Mouse (Mus musculus): ENCODE measurements around the gene D130043K22Rik.

DNA sequence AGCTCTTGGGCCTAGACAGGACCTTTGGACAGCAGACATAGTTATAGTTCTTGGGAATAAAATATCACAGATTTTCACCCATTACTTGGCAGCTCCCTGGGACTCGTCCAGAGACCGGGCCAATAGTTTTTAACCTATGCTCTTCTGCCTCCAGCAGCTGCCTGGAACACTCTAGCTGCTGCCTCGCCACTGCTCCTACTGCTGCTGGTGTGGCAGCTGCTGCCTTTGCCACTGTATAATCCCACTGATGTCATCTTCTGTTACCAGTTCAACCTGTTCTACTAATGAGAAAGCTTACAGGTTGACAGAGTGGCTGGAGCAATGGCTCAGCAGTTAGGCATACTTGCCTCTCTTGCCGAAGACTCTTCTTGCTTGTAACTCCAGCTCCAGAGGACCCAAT, 4.4 kb downstream of the D130043K22Rik start:
- no peak for TF ChIP-seq POLR2A (IDR thresholded peaks at IDR 0.05; ENCODE audit: borderline replicate concordance, control insufficient read depth, low read depth, low read length)
- TF ChIP-seq CTCF (IDR thresholded peaks at IDR 0.05; ENCODE audit: control insufficient read depth, insufficient read depth, low read length), result no peak
